Mouse (Mus musculus) midbrain, embryonic 13.5 days (tissue): ENCODE data around the gene Psmd10. TPM values are rescaled to one million over a fixed set of nuclear protein-coding genes. Genes with fewer than 3 reads are reported as not detected.

Experiments
- ATAC-seq: fragments of 200-750 bp; cut with Nextera tagmentation; 2 replicates; pipeline ENCODE4 v1.8.0; 2017; ENCODE audit warnings: mild to moderate bottlenecking, moderate TSS enrichment, moderate library complexity
- H3K27ac ChIP-seq: fragments of 300-500 bp; sonication (generic); 2 replicates; pipeline ENCODE4 v1.5.1; 2015; ENCODE audit warnings: inconsistent platforms, mild to moderate bottlenecking, moderate library complexity
- H3K27me3 ChIP-seq: fragments of 300-500 bp; sonication (generic); 2 replicates; pipeline ENCODE4 v1.6.1; 2015; ENCODE audit warnings: mild to moderate bottlenecking, inconsistent platforms
- H3K36me3 ChIP-seq: fragments of 300-500 bp; sonication (generic); 2 replicates; pipeline ENCODE4 v1.6.1; 2015; ENCODE audit warnings: mild to moderate bottlenecking, inconsistent platforms
- H3K4me1 ChIP-seq: fragments of 300-500 bp; sonication (generic); replicated peaks from 2 replicates; pipeline ENCODE4 v1.6.1; 2015; ENCODE audit warnings: inconsistent platforms
- H3K4me2 ChIP-seq: fragments of 300-500 bp; sonication (generic); replicated peaks from 2 replicates; pipeline ENCODE4 v1.6.1; 2015; ENCODE audit warnings: moderate library complexity, mild to moderate bottlenecking, inconsistent platforms
- H3K4me3 ChIP-seq: fragments of 300-500 bp; sonication (generic); replicated peaks from 2 replicates; pipeline ENCODE4 v1.5.1; 2015; ENCODE audit warnings: mild to moderate bottlenecking, inconsistent platforms
- H3K9ac ChIP-seq: fragments of 300-500 bp; sonication (generic); replicated peaks from 2 replicates; pipeline ENCODE4 v1.6.1; 2015; ENCODE audit warnings: mild to moderate bottlenecking, inconsistent platforms
- H3K9me3 ChIP-seq: fragments of 300-500 bp; sonication (generic); 2 replicates; pipeline ENCODE4 v1.6.1; 2016; ENCODE audit warnings: mild to moderate bottlenecking, inconsistent platforms
- WGBS: fragments of 180-500 bp; shearing (Covaris S2); methylation state at CpG from one replicate; pipeline ENCODE4 v1.1.7; 2015; 5-methylcytosine and 5-hydroxymethylcytosine counted together
- polyA plus RNA-seq: library from polyadenylated mRNA; unstranded; fragments of >200 nt; fragmentation: Nextera tagmentation; extraction: Ambion mirVana; gene quantifications from 2 replicates; pipeline ENCODE4 v1.2.1, GENCODE M21; 2015

Gene Psmd10
- 47.1 and 50.1 TPM in 2 replicates for polyA plus RNA-seq

GRCm38 (mm10) chrX:140956272-140956940 lies at the start of gene Psmd10, which contains the start of gene Atg4a:
Gene Psmd10, minus strand, starts transcription at chrX:140956728.
Gene Atg4a, plus strand, starts transcription at chrX:140956907.
- peak within 1 kb of the TSS; percentile 55 for H3K4me2 ChIP-seq
- peak within 1 kb of the TSS; percentile 52 for H3K4me3 ChIP-seq
- H3K36me3 ChIP-seq = no peaks in the 10 kb centered on the region
- peaks cover 28% of the 10 kb centered on the region; the same call in 1 of the 2 replicates for H3K27me3 ChIP-seq
- ATAC-seq = peak; percentile 98
- 26% methylated on average over 23 of the region's 23 CpGs for WGBS
- H3K9ac ChIP-seq = peak within 1 kb of the TSS; percentile 57
- H3K27ac ChIP-seq = no peak within 1 kb of the TSS
- H3K9me3 ChIP-seq = no peaks in the 10 kb centered on the region
- H3K4me1 ChIP-seq = 0 out of 2 replicates have a peak, but pooled peaks cover 7% of the 10 kb centered on the region

GRCm38 (mm10) chrX:140998885-140999284 lies 42.4 kb upstream of the Psmd10 start:
- H3K4me3 ChIP-seq = no peak overlapping the region
- H3K36me3 ChIP-seq = no peaks in the 10 kb centered on the region
- peaks cover 28% of the 10 kb centered on the region; the same call in 1 of the 2 replicates for H3K27me3 ChIP-seq
- ATAC-seq = peak; percentile 55; the same call in 1 of the 2 replicates
- H3K27ac ChIP-seq = no peak overlapping the region
- no peaks in the 10 kb centered on the region for H3K4me1 ChIP-seq
- no peaks in the 10 kb centered on the region for H3K9me3 ChIP-seq
- no peak overlapping the region for H3K9ac ChIP-seq
- no peak overlapping the region for H3K4me2 ChIP-seq

GRCm38 (mm10) chrX:140997912-140998545 lies 41.5 kb upstream of the Psmd10 start:
- 0 out of 2 replicates have a peak, but pooled peaks have one; percentile 30 for ATAC-seq
- H3K4me3 ChIP-seq = no peak overlapping the region
- H3K27ac ChIP-seq = no peak overlapping the region
- H3K27me3 ChIP-seq = peaks cover 34% of the 10 kb centered on the region
- 33% methylated on average over 1 of the region's 1 CpGs for WGBS
- no peaks in the 10 kb centered on the region for H3K9me3 ChIP-seq
- no peaks in the 10 kb centered on the region for H3K36me3 ChIP-seq
- H3K4me1 ChIP-seq = no peaks in the 10 kb centered on the region
- H3K9ac ChIP-seq = no peak overlapping the region
- no peak overlapping the region for H3K4me2 ChIP-seq

GRCm38 (mm10) chrX:140996909-140997516 lies 40.5 kb upstream of the Psmd10 start:
- 55% methylated on average over 1 of the region's 1 CpGs for WGBS
- H3K4me1 ChIP-seq = no peaks in the 10 kb centered on the region
- H3K27me3 ChIP-seq = peaks cover 38% of the 10 kb centered on the region

GRCm38 (mm10) chrX:140985256-140985655 lies 28.7 kb upstream of the Psmd10 start:
- no peak for ATAC-seq
- Histone ChIP-seq H3K27ac (no peak overlapping the region), H3K4me2 (no peak overlapping the region), H3K36me3 (no peaks in the 10 kb centered on the region), H3K4me1 (no peaks in the 10 kb centered on the region), H3K9ac (no peak overlapping the region), H3K4me3 (no peak overlapping the region), H3K27me3 (peaks cover 79% of the 10 kb centered on the region), H3K9me3 (no peaks in the 10 kb centered on the region)
- WGBS = 89% methylated on average over 2 of the region's 2 CpGs

More at GRCm38 (mm10) chrX:140996909-140997516, 40.5 kb upstream of the Psmd10 start:
- Histone ChIP-seq H3K4me2 (no peak overlapping the region), H3K9ac (no peak overlapping the region), H3K4me3 (no peak overlapping the region), H3K9me3 (no peaks in the 10 kb centered on the region), H3K27ac (no peak overlapping the region), H3K36me3 (no peaks in the 10 kb centered on the region)
- peak; percentile 83 for ATAC-seq

GRCm38 (mm10) chrX:140984795-140985194 lies 28.3 kb upstream of the Psmd10 start:
- no peaks in the 10 kb centered on the region for H3K36me3 ChIP-seq
- no peak overlapping the region for H3K4me2 ChIP-seq
- no peak overlapping the region for H3K9ac ChIP-seq
- H3K4me1 ChIP-seq = no peaks in the 10 kb centered on the region
- 77% methylated on average over 6 of the region's 6 CpGs for whole genome bisulfite sequencing
- no peak overlapping the region for H3K4me3 ChIP-seq
- no peak overlapping the region for H3K27ac ChIP-seq
- H3K27me3 ChIP-seq = peaks cover 79% of the 10 kb centered on the region
- no peak for ATAC-seq
- H3K9me3 ChIP-seq = no peaks in the 10 kb centered on the region

GRCm38 (mm10) chrX:140983206-140983960 lies 26.9 kb upstream of the Psmd10 start:
- Histone ChIP-seq H3K36me3 (no peaks in the 10 kb centered on the region), H3K27me3 (peaks cover 87% of the 10 kb centered on the region), H3K27ac (no peak overlapping the region), H3K9me3 (no peaks in the 10 kb centered on the region), H3K4me1 (no peaks in the 10 kb centered on the region), H3K9ac (no peak overlapping the region), H3K4me3 (no peak overlapping the region), H3K4me2 (no peak overlapping the region)
- WGBS = 69% methylated on average over 6 of the region's 6 CpGs
- no peak for ATAC-seq

- Histone ChIP-seq H3K36me3 (no peaks in the 10 kb centered on the region), H3K9ac (no peak overlapping the region), H3K4me1 (no peaks in the 10 kb centered on the region), H3K4me3 (no peak overlapping the region), H3K27me3 (peaks cover 84% of the 10 kb centered on the region), H3K4me2 (no peak overlapping the region), H3K27ac (no peak overlapping the region), H3K9me3 (no peaks in the 10 kb centered on the region)
- WGBS = 71% methylated on average over 4 of the region's 4 CpGs
- ATAC-seq = no peak
These were observed 23.6 kb upstream of the Psmd10 start for GRCm38 (mm10) chrX:140980163-140980562.

- no peaks in the 10 kb centered on the region for H3K4me1 ChIP-seq
- no peak for ATAC-seq
These were observed 23.0 kb upstream of the Psmd10 start for GRCm38 (mm10) chrX:140979546-140979945.

GRCm38 (mm10) chrX:140978943-140979342 lies 22.4 kb upstream of the Psmd10 start:
- WGBS = 98% methylated on average over 1 of the region's 1 CpGs
- H3K4me3 ChIP-seq = no peak overlapping the region
- H3K4me2 ChIP-seq = no peak overlapping the region
- no peak for ATAC-seq
- no peaks in the 10 kb centered on the region for H3K9me3 ChIP-seq
- H3K9ac ChIP-seq = no peak overlapping the region
- no peak overlapping the region for H3K27ac ChIP-seq
- no peaks in the 10 kb centered on the region for H3K4me1 ChIP-seq
- H3K36me3 ChIP-seq = no peaks in the 10 kb centered on the region
- peaks cover 79% of the 10 kb centered on the region for H3K27me3 ChIP-seq

More at GRCm38 (mm10) chrX:140979546-140979945, 23.0 kb upstream of the Psmd10 start:
- H3K27me3 ChIP-seq = peaks cover 82% of the 10 kb centered on the region
- WGBS = 87% methylated on average over 2 of the region's 2 CpGs
- no peaks in the 10 kb centered on the region for H3K9me3 ChIP-seq
- no peaks in the 10 kb centered on the region for H3K36me3 ChIP-seq
- no peak overlapping the region for H3K9ac ChIP-seq
- H3K4me3 ChIP-seq = no peak overlapping the region
- no peak overlapping the region for H3K4me2 ChIP-seq
- H3K27ac ChIP-seq = no peak overlapping the region

GRCm38 (mm10) chrX:140956959-140957358 lies 431 bp upstream of the Psmd10 start:
- ATAC-seq = peak; percentile 88
- Histone ChIP-seq H3K4me2 (peak overlapping the region; percentile 55), H3K27me3 (peaks cover 27% of the 10 kb centered on the region; the same call in 1 of the 2 replicates), H3K36me3 (no peaks in the 10 kb centered on the region), H3K27ac (no peak overlapping the region), H3K4me3 (peak overlapping the region; percentile 52), H3K4me1 (0 out of 2 replicates have a peak, but pooled peaks cover 7% of the 10 kb centered on the region), H3K9me3 (no peaks in the 10 kb centered on the region), H3K9ac (peak overlapping the region; percentile 53; the same call in 1 of the 2 replicates)
- 30% methylated on average over 5 of the region's 5 CpGs for WGBS
